Mouse (Mus musculus) E14TG2a.4 (cell line): ENCODE measurements around the gene Fam227a.

ENCODE experiments used
- H3K27me3 ChIP-seq: 2 replicates; pipeline ENCODE4 v1.6.1; 2014; ENCODE audit warnings: low read length, control low read depth; ENCODE audit not compliant: insufficient read depth
- H3K36me3 ChIP-seq: 2 replicates; pipeline ENCODE4 v1.6.1; 2014; ENCODE audit warnings: low read length, control low read depth; ENCODE audit not compliant: insufficient read depth
- H3K4me1 ChIP-seq: replicated peaks from 2 replicates; pipeline ENCODE4 v1.6.1; 2014; ENCODE audit warnings: low read depth, low read length, control low read depth
- H3K4me3 ChIP-seq: replicated peaks from 2 replicates; pipeline ENCODE4 v1.5.1; 2014; ENCODE audit warnings: mild to moderate bottlenecking, low read length
- H3K9me3 ChIP-seq: 2 replicates; pipeline ENCODE4 v1.6.1; 2014; ENCODE audit warnings: low read length, control low read depth
- CTCF ChIP-seq: conservative IDR thresholded peaks from 2 replicates; pipeline ENCODE4 v1.5.1; 2014; ENCODE audit warnings: low read length
- NANOG ChIP-seq: IDR thresholded peaks from 2 replicates; pipeline ENCODE4 v1.6.1; 2014; ENCODE audit warnings: borderline replicate concordance, low read length, mixed read lengths
- POU5F1 ChIP-seq: IDR thresholded peaks from 2 replicates; pipeline ENCODE4 v1.6.1; 2014; ENCODE audit warnings: low read length, borderline replicate concordance

The Fam227a gene

DNA sequence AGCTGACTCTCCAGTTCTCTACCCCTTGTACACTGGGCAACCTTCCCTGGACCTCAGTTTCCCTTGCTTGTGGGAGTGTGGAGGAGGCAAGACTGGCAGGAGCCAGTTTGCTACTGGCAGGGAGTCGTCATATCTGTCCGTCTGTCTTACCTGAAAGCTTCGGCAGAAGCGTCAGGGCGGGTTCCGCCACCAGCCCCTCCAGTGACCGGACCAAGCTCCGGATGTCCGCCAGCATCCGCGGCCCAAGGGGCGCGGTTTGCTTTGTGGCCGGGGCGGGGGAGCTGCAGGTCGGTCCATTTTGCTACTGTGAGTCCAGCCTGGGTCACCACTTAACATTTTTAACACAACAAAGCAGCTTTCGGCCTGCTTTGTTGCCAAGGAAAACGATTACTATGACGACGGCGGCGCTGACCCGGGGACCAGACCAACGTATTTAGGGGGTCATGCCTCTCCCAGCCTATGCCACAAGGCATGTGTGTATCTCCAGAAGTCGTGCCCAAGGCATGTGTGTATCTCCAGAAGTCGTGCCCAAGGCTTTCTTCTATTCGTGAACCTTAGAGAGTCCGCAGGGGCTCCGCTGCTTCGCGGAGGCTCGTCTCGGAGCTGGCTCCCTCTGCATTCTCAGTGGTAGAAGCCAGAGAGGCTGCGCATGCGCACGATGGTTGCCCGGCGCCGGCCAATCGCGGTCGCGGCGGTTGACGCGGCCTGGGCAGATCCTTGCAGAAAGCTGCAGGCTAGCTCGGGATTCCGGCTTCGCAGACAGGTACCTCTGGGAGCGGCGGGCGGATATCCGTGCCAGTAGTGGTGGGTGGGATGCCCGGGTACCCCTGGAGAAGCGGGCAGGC, at the start of gene Fam227a, which contains the start of gene Cby1:
Gene Fam227a, minus strand, starts transcription at position 426 of the 845 bp plus-strand sequence.
Gene Cby1, plus strand, starts transcription at position 669 of the 845 bp plus-strand sequence.
- Histone ChIP-seq H3K27me3 (no peaks in the 10 kb centered on the region), H3K4me3 (peak within 1 kb of the TSS; percentile 87), H3K4me1 (peaks cover 27% of the 10 kb centered on the region), H3K36me3 (peaks cover 20% of the 10 kb centered on the region), H3K9me3 (no peaks in the 10 kb centered on the region)
- no peak; the same call in 1 of the 2 replicates for TF ChIP-seq POU5F1
- TF ChIP-seq NANOG: no peak
- no peak for TF ChIP-seq CTCF

DNA sequence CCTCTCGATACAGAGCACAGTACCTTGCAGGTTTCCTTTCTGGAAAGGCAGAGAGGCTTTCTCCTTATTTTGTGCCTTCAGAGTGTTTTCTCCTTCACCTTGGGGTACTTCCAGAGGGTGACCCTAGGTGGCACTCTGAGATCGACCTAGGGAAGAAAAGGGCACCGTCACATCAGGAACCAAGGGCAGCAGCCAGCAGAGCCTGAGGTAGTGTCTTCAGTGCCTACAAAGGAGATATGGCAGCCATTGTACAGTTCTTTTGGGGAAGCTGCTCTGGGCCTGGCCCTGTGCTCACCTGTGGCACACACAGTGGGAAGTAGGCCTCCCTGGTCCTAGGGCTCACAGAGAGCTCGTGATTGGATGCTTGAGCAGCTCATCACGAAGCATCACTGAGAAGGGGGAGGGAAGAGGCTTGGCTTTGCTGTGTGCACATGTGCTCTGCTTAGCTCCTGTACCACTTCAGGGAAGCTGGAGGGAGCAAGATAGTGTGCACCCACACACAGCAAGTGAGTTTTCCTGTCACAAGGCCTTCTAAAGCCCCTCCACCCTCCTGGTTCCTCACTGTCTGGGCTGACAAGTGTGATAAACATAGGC, 49.6 kb upstream of the Fam227a start:
- Histone ChIP-seq H3K9me3 (no peaks in the 10 kb centered on the region), H3K36me3 (peaks cover 73% of the 10 kb centered on the region), H3K4me3 (no peak overlapping the region), H3K27me3 (no peaks in the 10 kb centered on the region), H3K4me1 (peaks cover 33% of the 10 kb centered on the region)
- TF ChIP-seq POU5F1: no peak
- TF ChIP-seq CTCF: peak; percentile 33
- TF ChIP-seq NANOG: no peak

DNA sequence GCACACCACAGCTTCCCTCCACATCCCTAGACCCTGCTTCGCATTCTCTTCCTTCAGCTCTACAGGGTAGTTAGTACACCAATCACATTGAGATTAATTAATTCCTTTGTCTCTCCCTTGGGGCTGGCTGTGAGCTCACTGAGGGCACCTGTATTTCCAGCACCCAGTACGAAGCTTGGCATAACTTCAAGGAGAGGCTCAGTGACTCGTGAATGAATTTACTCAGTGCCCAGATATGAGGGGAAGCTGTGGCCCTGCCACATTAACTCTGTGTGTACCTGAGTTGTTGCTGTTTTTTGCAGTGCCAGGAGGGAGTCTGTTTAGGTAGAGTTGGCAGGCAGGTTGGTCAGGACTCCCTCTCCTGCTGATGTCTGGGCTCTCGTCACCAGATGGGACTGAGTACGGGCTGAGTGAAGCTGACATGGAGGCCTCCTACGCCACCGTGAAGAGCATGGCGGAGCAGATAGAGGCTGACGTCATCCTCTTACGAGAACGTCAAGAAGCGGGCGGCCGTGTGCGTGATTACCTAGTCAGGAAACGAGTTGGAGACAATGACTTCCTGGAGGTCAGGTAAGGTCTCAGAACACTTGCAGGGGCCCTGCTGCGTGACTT, 48.0 kb upstream of the Fam227a start:
- no peak overlapping the region for H3K4me3 ChIP-seq
- H3K9me3 ChIP-seq: no peaks in the 10 kb centered on the region
- peaks cover 30% of the 10 kb centered on the region for H3K4me1 ChIP-seq
- TF ChIP-seq POU5F1 (no peak), NANOG (no peak), CTCF (no peak)
- H3K27me3 ChIP-seq: no peaks in the 10 kb centered on the region
- peaks cover 57% of the 10 kb centered on the region for H3K36me3 ChIP-seq

DNA sequence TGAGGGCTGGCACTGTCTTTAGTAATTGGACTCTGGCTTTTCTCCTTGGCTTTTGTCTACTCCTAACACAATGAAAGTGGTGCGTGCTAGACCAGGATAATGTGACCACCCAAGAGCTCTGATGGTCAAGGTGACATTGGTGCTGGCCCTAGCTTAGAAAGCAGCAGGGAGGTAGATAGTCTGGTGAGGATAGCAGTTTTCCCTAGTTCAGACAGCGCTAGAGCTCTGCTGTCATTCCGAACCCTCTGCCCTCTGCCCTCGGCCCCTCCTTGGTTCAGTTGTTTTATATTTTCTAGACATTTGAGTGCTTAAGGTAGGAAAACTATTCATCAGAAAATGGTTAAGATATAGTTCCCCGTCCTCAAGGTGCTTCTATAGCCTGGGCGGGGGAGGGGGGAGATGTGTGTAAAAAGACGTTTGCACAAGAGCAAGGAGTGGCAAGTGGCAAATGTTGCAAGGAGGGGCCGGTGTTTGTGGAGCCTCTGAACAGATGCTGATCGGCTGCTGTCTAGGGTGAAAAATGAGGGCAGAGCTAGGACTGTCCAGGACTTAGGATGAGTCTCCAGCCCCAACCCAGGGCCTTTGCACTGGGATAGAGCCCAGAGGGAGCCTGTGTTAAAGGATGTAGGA, 38.9 kb upstream of the Fam227a start:
- Histone ChIP-seq H3K36me3 (peaks cover 52% of the 10 kb centered on the region), H3K27me3 (no peaks in the 10 kb centered on the region), H3K4me3 (peak overlapping the region; percentile 18), H3K4me1 (peaks cover 52% of the 10 kb centered on the region), H3K9me3 (no peaks in the 10 kb centered on the region)
- no peak for TF ChIP-seq NANOG
- no peak for TF ChIP-seq POU5F1
- TF ChIP-seq CTCF: no peak

DNA sequence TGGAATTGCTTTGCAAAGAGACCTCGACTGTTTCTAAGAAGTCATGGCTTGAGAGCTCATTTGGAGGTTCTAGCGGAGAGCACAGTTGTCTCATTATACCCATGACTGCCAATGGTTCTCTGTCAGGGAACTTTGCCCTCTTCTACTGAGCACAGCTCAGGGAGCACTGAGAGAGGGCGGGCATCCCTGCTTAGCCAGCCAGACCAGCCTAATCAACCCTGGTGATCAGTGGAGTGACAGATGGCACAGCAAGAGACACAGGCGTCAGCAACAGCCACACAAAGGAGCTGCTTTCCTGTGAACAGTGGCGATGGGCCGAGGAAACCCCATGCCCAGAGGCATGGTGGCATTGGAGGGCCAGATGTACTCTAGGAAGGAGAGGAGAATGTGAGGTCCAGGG, 38.3 kb upstream of the Fam227a start:
- Histone ChIP-seq H3K36me3 (peaks cover 55% of the 10 kb centered on the region), H3K4me3 (peak overlapping the region; percentile 18), H3K27me3 (no peaks in the 10 kb centered on the region), H3K9me3 (no peaks in the 10 kb centered on the region), H3K4me1 (peaks cover 59% of the 10 kb centered on the region)
- TF ChIP-seq NANOG (no peak), POU5F1 (no peak), CTCF (no peak)

DNA sequence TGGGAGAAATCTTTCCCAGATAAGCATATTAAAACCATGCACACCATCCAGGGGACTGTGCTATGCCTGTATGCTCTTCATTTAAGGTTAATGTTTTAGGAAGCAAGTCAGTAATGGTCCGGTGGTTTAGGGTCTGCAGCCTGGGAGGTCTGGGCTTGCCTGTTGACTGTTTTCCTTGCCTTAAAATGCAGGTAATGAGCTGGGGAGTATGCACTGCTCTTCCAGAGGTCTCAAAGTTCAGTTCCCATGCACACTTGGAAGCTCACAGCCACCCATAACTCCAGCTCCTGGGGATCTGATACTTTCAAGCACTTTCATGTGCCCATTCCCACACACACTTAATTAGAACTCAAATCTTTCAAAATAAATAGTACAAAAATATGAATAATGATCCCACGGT, 37.8 kb upstream of the Fam227a start:
- no peaks in the 10 kb centered on the region for H3K9me3 ChIP-seq
- no peak for TF ChIP-seq CTCF
- TF ChIP-seq POU5F1: no peak
- H3K27me3 ChIP-seq: no peaks in the 10 kb centered on the region
- peaks cover 64% of the 10 kb centered on the region for H3K4me1 ChIP-seq
- H3K4me3 ChIP-seq: no peak overlapping the region; the same call in 1 of the 2 replicates
- H3K36me3 ChIP-seq: peaks cover 55% of the 10 kb centered on the region

DNA sequence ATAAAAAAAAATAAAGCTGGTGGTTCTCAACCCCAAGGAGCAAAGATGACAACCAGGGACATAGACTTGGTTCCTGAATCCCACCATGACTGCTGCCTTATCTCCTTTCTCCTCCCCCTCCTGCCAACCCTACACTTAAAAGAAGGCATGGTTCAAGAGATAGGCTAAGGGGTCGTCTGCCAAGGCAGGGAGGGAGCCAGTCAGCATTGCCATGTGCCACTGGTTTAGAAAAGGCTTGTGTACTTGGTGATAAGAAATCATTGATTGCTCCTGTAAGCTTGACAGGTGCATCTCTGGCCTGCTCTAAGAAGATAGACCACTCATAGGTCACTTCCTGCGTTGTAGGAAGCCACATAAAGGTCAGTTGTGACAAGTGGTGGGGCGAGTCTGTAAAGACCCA, 36.8 kb upstream of the Fam227a start:
- no peak for TF ChIP-seq NANOG
- no peak for TF ChIP-seq CTCF
- TF ChIP-seq POU5F1: no peak
- Histone ChIP-seq H3K27me3 (no peaks in the 10 kb centered on the region), H3K4me3 (no peak overlapping the region)

DNA sequence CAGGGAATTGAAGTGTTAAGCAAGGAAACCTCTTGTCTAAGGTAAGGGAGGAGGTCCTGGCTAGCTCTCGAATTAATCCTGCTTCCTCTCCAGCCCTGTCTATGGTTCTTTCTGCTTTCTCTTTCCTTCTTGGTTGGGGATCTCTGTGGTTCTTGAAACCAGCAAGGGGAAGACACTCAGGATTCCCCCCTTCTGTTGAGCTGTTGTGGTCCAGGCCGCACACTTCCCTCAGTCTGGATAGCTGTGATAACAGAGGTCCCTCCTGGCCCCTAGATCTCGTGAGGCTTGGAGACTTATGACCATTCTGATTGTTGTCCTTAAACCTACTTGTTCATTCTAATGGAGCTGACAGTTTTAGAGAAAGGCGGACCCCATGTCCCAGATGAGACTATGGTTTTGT, 35.8 kb upstream of the Fam227a start:
- Histone ChIP-seq H3K36me3 (peaks cover 54% of the 10 kb centered on the region), H3K4me1 (peaks cover 72% of the 10 kb centered on the region), H3K4me3 (no peak overlapping the region), H3K27me3 (no peaks in the 10 kb centered on the region), H3K9me3 (no peaks in the 10 kb centered on the region)
- TF ChIP-seq POU5F1 (no peak), CTCF (no peak), NANOG (no peak)

More for the DNA sequence above, 36.8 kb upstream of the Fam227a start:
- Histone ChIP-seq H3K36me3 (peaks cover 55% of the 10 kb centered on the region), H3K4me1 (peaks cover 66% of the 10 kb centered on the region), H3K9me3 (no peaks in the 10 kb centered on the region)
